Mouse (Mus musculus) layer of hippocampus, postnatal 14 days (tissue): ENCODE results near the gene Mov10. TPM values are rescaled to one million over a fixed set of nuclear protein-coding genes. Genes with fewer than 3 reads are reported as not detected.
"Not testable (repeated sequence)": the region's sequence is repeated elsewhere in the genome, so short reads cannot be mapped to it uniquely, and the experiment has no call there.

Experiments
- DNase-seq, 2 experiments: peaks; one replicate each; pipeline ENCODE4 v3.0.0; 2021 to 2022; ENCODE audit warnings: low spot score in 2 of 2, mixed read lengths in 1 of 2
- total RNA-seq, 2 experiments: library from RNA; stranded (reverse); gene quantifications; 2 replicates each; pipeline ENCODE4 v1.2.3; 2021

The Mov10 gene
- total RNA-seq, 2 experiments from 2014 or later, result 7.9 to 9.4 TPM

- no peak for DNase-seq
Observed at GRCm38 (mm10) chr3:104782061-104782681, 36.2 kb downstream of the Mov10 start.

GRCm38 (mm10) chr3:104781471-104781903 lies 36.9 kb downstream of the Mov10 start, which contains the start of gene Fam19a3:
Gene Fam19a3 (minus strand): TSS chr3:104781840.
- DNase-seq, result no peak

GRCm38 (mm10) chr3:104780561-104781420 lies 37.6 kb downstream of the Mov10 start, which contains the start of gene Ppm1j:
Gene Ppm1j (plus strand): TSS chr3:104781056.
- no peak for DNase-seq

- DNase-seq, result peak; percentile 53 to 72
Observed at GRCm38 (mm10) chr3:104779949-104780348, 38.4 kb downstream of the Mov10 start.

- DNase-seq, result no peak
Observed at GRCm38 (mm10) chr3:104777342-104777741, 41.0 kb downstream of the Mov10 start.

GRCm38 (mm10) chr3:104773301-104773700 lies 45.1 kb downstream of the Mov10 start:
- DNase-seq, result no peak

- DNase-seq, result no peak
Observed at GRCm38 (mm10) chr3:104771460-104771859, 46.9 kb downstream of the Mov10 start.

- no peak for DNase-seq
Observed at GRCm38 (mm10) chr3:104770918-104771317, 47.4 kb downstream of the Mov10 start.

GRCm38 (mm10) chr3:104770035-104770434 lies 48.3 kb downstream of the Mov10 start:
- no peak for DNase-seq

GRCm38 (mm10) chr3:104769135-104769534 lies 49.2 kb downstream of the Mov10 start:
- DNase-seq, result no peak

GRCm38 (mm10) chr3:104767716-104768115 lies 50.6 kb downstream of the Mov10 start:
- no peak for DNase-seq

- no peak for DNase-seq
Observed at GRCm38 (mm10) chr3:104767141-104767540, 51.2 kb downstream of the Mov10 start.

GRCm38 (mm10) chr3:104765021-104765420 lies 53.3 kb downstream of the Mov10 start:
- DNase-seq, result no peak

GRCm38 (mm10) chr3:104762103-104762863 lies 56.1 kb downstream of the Mov10 start:
- not testable (repeated sequence) for DNase-seq

- no peak for DNase-seq
Observed at GRCm38 (mm10) chr3:104758869-104759268, 59.5 kb downstream of the Mov10 start.

- peak; percentile 58 to 61 for DNase-seq
Observed at GRCm38 (mm10) chr3:104758406-104758805, 60.0 kb downstream of the Mov10 start.

- not testable (repeated sequence) for DNase-seq
Observed at GRCm38 (mm10) chr3:104752845-104753244, 65.5 kb downstream of the Mov10 start.
